Mouse (Mus musculus) olfactory bulb, adult 2 months (tissue): ENCODE measurements around the gene Phlpp2.

Experiments
- CTCF ChIP-seq: fragments of 200-500 bp; IDR thresholded peaks from 2 replicates; pipeline ENCODE4 v1.5.1; 2012; ENCODE audit warnings: low read depth, mild to moderate bottlenecking, low read length, moderate library complexity; ENCODE audit not compliant: insufficient read depth
- POLR2A ChIP-seq: fragments of 200-500 bp; IDR thresholded peaks from 2 replicates; pipeline ENCODE4 v1.6.1; 2012; ENCODE audit warnings: mild to moderate bottlenecking, low read depth, low read length, moderate library complexity; ENCODE audit not compliant: insufficient read depth

DNA sequence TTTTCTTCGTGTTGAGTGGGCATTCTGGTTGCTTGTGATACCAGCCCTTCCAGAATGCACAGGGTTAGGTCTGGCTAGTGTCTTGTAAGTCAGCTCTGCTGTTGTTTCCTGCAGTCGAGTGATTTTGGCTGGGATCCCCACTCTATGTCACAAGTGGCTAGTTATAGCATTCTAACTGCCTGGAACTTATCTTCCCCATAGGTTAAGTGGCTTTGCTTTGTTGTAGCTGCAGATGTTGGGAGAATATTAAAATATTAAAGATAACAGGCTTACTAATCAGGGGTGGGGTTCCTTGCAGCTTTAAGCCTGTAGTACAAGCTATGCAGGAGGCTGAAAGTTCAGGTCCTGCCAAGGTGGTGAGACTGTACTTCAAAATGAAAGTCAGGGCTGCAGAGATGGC is 20.5 kb upstream of the Phlpp2 start:
- no peak for TF ChIP-seq CTCF
- no peak for TF ChIP-seq POLR2A
